Mouse (Mus musculus) hindbrain, embryonic 16.5 days (tissue): ENCODE data around the gene Cyp2d40. TPM values are rescaled to one million over a fixed set of nuclear protein-coding genes. Genes with fewer than 3 reads are reported as not detected.
"Not testable (repeated sequence)": the region's sequence is repeated elsewhere in the genome, so short reads cannot be mapped to it uniquely, and the experiment has no call there.

Source experiments
- ATAC-seq: fragments of 200-750 bp; cut with Nextera tagmentation; 2 replicates; pipeline ENCODE4 v1.8.0; 2017; ENCODE audit warnings: moderate TSS enrichment, moderate library complexity
- H3K27ac ChIP-seq: fragments of 300-500 bp; sonication (generic); 2 replicates; pipeline ENCODE4 v1.5.1; 2014; ENCODE audit warnings: low read depth, mild to moderate bottlenecking, control low read depth, low read length, moderate library complexity
- H3K27me3 ChIP-seq: fragments of 300-500 bp; sonication (generic); replicated peaks from 2 replicates; pipeline ENCODE4 v1.6.1; 2014; ENCODE audit warnings: low read length; ENCODE audit not compliant: control insufficient read depth, insufficient read depth
- H3K36me3 ChIP-seq: fragments of 300-500 bp; sonication (generic); 2 replicates; pipeline ENCODE4 v1.6.1; 2014; ENCODE audit warnings: mild to moderate bottlenecking, low read length, moderate library complexity, mixed read lengths; ENCODE audit not compliant: control insufficient read depth, insufficient read depth
- H3K4me1 ChIP-seq: fragments of 300-500 bp; sonication (generic); 2 replicates; pipeline ENCODE4 v1.6.1; 2014; ENCODE audit warnings: low read depth, low read length; ENCODE audit not compliant: control insufficient read depth, insufficient read depth
- H3K4me2 ChIP-seq: fragments of 300-500 bp; sonication (generic); 2 replicates; pipeline ENCODE4 v1.6.1; 2014; ENCODE audit warnings: mild to moderate bottlenecking, low read length, control low read depth, moderate library complexity
- H3K4me3 ChIP-seq: fragments of 300-500 bp; sonication (generic); 2 replicates; pipeline ENCODE4 v1.5.1; 2014; ENCODE audit warnings: mild to moderate bottlenecking, low read length, control low read depth, moderate library complexity
- H3K9ac ChIP-seq: fragments of 300-500 bp; sonication (generic); 2 replicates; pipeline ENCODE4 v1.6.1; 2014; ENCODE audit warnings: low read depth, mild to moderate bottlenecking, control low read depth, low read length, moderate library complexity
- H3K9me3 ChIP-seq: fragments of 300-500 bp; sonication (generic); 2 replicates; pipeline ENCODE4 v1.6.1; 2014; ENCODE audit warnings: mild to moderate bottlenecking, low read length, moderate library complexity; ENCODE audit not compliant: control insufficient read depth
- WGBS: fragments of 180-500 bp; shearing (Covaris S2); extraction: QIAGEN DNeasy Blood & Tissue Kit; methylation state at CpG from one replicate; pipeline ENCODE4 v1.1.7; 2014; 5-methylcytosine and 5-hydroxymethylcytosine counted together
- polyA plus RNA-seq: library from polyadenylated mRNA; unstranded; fragments of >200 nt; fragmentation: Nextera tagmentation; extraction: Ambion mirVana; gene quantifications from 2 replicates; pipeline ENCODE4 v1.2.1, GENCODE M21; 2015

Gene Cyp2d40
- polyA plus RNA-seq, 1 experiment from 2014 or later = not detected

DNA sequence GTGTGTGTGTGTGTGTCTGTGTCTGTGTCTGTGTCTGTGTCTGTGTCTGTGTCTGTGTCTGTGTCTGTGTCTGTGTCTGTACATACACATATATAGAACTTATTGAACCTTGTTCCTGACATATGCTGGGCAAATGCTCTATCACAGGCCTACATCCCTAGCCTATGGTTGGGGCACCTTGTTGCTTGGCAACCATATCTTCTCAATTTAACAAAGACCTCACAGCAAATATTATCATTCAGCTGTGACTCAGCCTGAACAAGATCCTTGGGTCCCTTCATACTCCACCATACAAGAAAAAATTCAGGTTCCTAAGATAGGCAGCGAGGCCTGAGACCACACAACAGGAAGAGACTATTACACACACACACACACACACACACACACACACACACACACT lies 29.5 kb upstream of the Cyp2d40 start:
- Histone ChIP-seq H3K27me3 (no peaks in the 10 kb centered on the region), H3K4me1 (no peaks in the 10 kb centered on the region), H3K9ac (no peak overlapping the region), H3K36me3 (no peaks in the 10 kb centered on the region), H3K4me2 (no peak overlapping the region), H3K27ac (no peak overlapping the region), H3K4me3 (no peak overlapping the region), H3K9me3 (no peaks in the 10 kb centered on the region)
- no peak for ATAC-seq
- 88% methylated on average over 1 of the region's 1 CpGs for WGBS

DNA sequence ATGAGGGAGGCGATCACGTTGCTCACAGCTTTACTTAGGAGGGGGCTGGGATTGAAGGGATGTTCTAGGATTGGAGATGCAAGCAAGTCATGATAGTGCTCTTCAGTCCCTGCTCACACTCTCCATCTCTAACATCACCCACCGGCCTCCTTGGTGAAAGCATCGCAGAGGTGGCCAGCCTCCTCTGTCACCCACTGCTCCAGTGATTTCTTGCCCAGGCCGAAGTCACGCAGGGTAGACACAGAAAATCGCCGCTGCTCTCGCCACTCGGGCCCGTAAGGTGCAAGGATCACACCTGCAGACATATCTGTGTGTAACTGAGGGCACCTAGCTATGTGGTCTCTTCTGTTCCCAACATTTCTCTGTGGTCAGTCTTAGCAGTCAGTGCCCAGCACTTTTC lies 28.6 kb upstream of the Cyp2d40 start:
- Histone ChIP-seq H3K27me3 (no peaks in the 10 kb centered on the region), H3K4me3 (no peak overlapping the region), H3K36me3 (no peaks in the 10 kb centered on the region), H3K4me1 (no peaks in the 10 kb centered on the region), H3K27ac (no peak overlapping the region), H3K9ac (no peak overlapping the region), H3K9me3 (no peaks in the 10 kb centered on the region), H3K4me2 (no peak overlapping the region)
- no peak for ATAC-seq
- 94% methylated on average over 11 of the region's 11 CpGs for WGBS

DNA sequence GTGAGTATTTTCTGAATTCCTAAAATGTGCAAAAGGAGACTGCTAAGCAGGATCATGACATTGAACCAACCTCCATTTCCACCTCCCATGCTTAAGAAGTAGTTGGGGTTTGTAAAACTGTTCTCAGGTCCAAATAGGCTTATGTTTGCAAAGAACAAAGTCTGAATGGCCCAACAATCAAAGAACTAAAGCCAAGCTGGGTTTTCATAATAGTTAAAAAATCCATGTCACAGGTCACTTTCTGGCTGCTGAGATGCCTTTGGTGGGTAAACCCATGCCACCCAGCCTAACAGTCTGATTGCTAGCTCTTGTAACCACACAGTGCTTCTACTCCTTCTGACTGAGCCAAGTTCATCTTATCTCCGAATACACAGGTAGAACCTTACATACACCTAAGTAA lies 20.6 kb upstream of the Cyp2d40 start:
- no peak overlapping the region for H3K4me2 ChIP-seq
- 94% methylated on average over 1 of the region's 1 CpGs for whole genome bisulfite sequencing
- ATAC-seq = no peak
- H3K4me1 ChIP-seq = no peaks in the 10 kb centered on the region
- H3K27ac ChIP-seq = no peak overlapping the region
- no peaks in the 10 kb centered on the region for H3K36me3 ChIP-seq
- H3K9ac ChIP-seq = no peak overlapping the region
- H3K27me3 ChIP-seq = no peaks in the 10 kb centered on the region
- H3K4me3 ChIP-seq = no peak overlapping the region
- H3K9me3 ChIP-seq = no peaks in the 10 kb centered on the region

DNA sequence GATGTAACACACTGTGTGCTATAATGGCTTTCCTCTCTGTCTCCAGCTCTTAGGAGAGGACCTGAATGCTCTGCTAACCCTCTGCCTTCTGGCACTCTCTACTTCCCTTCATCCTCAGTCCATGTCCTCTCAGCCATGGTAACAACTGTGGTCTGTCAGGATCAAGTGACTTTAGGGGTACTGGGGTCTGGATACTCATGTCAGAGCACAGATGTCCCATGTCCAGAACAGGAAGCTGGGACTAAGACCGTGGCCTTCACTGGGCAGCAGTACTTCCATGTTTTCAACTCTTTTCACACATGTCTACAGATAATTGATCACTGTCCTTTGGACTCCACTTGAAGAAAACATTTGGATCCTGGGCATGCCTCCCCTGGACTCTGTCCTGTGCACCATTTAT lies 19.8 kb upstream of the Cyp2d40 start:
- H3K27ac ChIP-seq = no peak overlapping the region
- WGBS = 90% methylated on average over 1 of the region's 1 CpGs

DNA sequence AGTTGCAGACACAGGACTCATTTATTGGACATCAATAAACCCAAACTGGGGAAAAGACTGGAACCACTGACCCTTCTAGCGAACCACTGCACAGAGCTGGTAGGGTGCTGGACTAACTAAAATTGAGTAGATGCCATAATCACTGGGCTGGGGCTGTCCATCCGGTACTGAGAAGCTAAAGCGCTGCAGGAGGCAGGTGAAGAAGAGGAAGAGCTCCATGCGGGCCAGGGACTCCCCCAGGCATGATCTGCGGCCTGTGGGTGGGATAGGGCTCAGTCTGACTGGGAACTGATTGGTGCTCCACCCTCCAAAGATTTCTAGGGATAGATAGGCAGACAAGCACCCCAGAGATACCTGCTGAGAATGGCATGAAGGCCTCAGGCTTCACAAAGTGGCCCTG lies 13.9 kb upstream of the Cyp2d40 start:
- not testable (repeated sequence) for H3K9me3 ChIP-seq, H3K27me3 ChIP-seq, H3K4me3 ChIP-seq, H3K4me1 ChIP-seq, H3K36me3 ChIP-seq, H3K27ac ChIP-seq, ATAC-seq, H3K9ac ChIP-seq, H3K4me2 ChIP-seq
- 85% methylated on average over 5 of the region's 5 CpGs for WGBS

More for the DNA sequence above, 19.8 kb upstream of the Cyp2d40 start:
- Histone ChIP-seq H3K4me3 (no peak overlapping the region), H3K4me2 (no peak overlapping the region), H3K4me1 (no peaks in the 10 kb centered on the region), H3K9ac (no peak overlapping the region), H3K9me3 (no peaks in the 10 kb centered on the region), H3K27me3 (no peaks in the 10 kb centered on the region), H3K36me3 (no peaks in the 10 kb centered on the region)
- no peak for ATAC-seq

DNA sequence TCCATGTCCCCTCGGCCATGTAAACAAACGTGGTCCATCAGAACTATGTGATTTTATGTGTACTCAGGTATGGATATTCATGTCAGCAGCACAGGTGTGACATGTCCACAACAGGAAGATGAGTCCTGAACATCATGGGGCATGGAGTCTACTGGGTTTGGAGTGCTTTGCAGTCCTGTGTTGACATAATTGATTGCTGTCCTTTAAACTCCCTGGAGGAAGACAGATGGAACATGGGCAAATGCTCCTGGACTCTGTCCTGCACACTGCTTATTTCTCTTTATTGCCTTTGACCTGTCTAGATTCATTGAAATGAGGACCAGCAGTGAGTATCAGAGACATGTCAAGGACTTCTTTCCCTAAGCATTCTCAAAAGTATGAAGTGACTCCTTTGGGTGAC lies 2.0 kb upstream of the Cyp2d40 start:
- no peak for ATAC-seq
- H3K4me1 ChIP-seq = no peaks in the 10 kb centered on the region
- H3K4me3 ChIP-seq = no peak overlapping the region
- H3K36me3 ChIP-seq = no peaks in the 10 kb centered on the region
- H3K27me3 ChIP-seq = no peaks in the 10 kb centered on the region
- WGBS = 91% methylated on average over 2 of the region's 2 CpGs
- H3K9me3 ChIP-seq = no peaks in the 10 kb centered on the region
- H3K9ac ChIP-seq = no peak overlapping the region
- H3K27ac ChIP-seq = no peak overlapping the region
- H3K4me2 ChIP-seq = no peak overlapping the region

DNA sequence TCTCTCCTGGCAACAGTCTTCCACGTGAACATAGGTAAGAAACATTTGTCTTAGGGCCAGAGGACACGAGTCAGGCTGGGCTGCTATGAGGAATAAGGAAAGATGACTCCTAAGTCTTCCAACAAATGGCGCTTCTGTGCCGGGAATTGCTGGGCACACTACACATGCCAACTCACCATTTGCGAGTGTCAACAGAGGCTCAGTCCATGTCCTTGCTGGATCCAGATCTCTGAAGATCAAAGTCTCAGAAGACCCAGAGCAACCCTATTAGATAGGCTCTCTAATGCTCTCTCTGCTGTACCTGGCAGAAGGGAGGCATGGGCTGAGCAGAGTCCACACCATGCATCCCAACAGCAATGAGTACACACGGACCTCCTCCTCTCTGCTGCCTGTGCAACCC lies 898 bp upstream of the Cyp2d40 start:
- no peaks in the 10 kb centered on the region for H3K4me1 ChIP-seq
- H3K9me3 ChIP-seq = no peaks in the 10 kb centered on the region
- H3K27me3 ChIP-seq = no peaks in the 10 kb centered on the region
- H3K4me3 ChIP-seq = no peak overlapping the region
- H3K27ac ChIP-seq = no peak overlapping the region
- no peak overlapping the region for H3K9ac ChIP-seq
- no peak for ATAC-seq
- H3K36me3 ChIP-seq = no peaks in the 10 kb centered on the region
- H3K4me2 ChIP-seq = no peak overlapping the region
- WGBS = 84% methylated on average over 6 of the region's 6 CpGs

DNA sequence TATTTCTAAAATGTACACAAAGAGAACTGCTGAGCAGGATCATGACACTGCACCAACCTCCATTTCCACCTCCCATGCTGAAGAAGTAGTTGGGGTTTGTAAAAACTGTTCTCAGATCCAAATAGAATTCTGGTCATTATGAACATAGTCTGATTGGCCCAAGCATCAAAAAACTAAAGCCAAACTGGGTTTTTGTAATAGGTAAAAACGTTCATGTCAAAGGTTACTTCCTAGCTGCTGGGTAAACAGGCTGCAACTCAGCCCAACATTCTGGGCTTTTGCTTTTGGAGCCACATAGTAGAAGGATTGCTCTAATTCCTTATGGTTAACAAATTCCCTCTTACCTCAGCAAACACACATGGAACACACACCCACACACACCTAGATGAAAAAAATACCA lies 15.8 kb downstream of the Cyp2d40 start:
- Histone ChIP-seq H3K9me3 (no peaks in the 10 kb centered on the region; the same call in 1 of the 2 replicates), H3K4me1 (no peaks in the 10 kb centered on the region), H3K36me3 (no peaks in the 10 kb centered on the region), H3K4me3 (no peak overlapping the region), H3K4me2 (no peak overlapping the region), H3K27ac (no peak overlapping the region), H3K27me3 (no peaks in the 10 kb centered on the region), H3K9ac (no peak overlapping the region)
- WGBS = 54% methylated on average over 1 of the region's 1 CpGs
- no peak for ATAC-seq

DNA sequence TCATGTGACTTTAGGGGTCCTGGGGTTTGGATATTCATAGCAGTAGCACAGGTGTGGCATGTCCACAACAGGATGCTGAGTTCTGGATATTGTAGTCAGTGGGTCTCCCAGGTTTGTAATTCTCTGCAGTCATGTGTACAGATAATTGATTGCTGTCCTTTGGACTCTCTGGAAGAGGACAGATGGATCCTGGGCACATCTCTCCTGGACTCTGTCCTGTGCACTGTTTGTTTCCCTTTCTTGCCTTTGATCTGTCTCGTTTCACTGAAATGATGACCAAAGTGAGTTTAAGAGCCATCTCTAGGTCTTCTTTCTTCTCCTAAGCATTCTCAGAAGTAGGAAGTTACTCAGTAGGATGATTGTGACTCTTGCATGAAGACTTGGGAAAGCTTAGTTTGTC lies 16.5 kb downstream of the Cyp2d40 start:
- no peak overlapping the region for H3K27ac ChIP-seq
- H3K4me1 ChIP-seq = no peaks in the 10 kb centered on the region
- H3K9me3 ChIP-seq = no peaks in the 10 kb centered on the region; the same call in 1 of the 2 replicates
- no peak for ATAC-seq
- no peaks in the 10 kb centered on the region for H3K36me3 ChIP-seq
- WGBS = 79% methylated on average over 1 of the region's 1 CpGs
- no peak overlapping the region for H3K4me2 ChIP-seq
- H3K9ac ChIP-seq = no peak overlapping the region
- no peak overlapping the region for H3K4me3 ChIP-seq
- H3K27me3 ChIP-seq = no peaks in the 10 kb centered on the region

DNA sequence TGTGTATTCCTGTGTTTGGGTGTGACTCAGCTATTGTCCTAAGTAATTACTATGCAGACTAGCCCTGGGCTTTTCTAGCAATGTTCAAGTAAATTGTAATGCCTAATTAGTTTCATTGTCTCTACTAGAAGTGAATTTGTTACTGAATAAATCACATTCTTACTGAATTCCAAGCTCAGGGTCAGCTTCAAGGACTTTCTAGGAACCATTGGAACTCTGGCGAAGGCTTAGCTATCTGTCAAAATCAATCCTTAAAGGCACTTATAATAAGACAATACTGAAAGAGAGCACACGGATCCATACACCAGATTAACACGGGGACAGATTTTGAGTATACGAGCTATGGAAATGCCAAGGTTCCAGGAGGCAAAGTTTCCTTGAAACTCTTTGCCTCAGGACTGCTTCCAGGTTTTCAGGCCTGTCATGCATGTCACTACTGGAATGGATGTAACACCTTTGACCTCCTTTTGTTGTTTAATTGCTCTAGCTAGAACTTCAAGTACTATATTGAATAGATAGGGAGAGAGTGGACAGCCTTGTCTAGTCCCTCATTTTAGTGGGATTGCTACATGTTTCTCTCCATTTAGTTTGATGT lies 30.6 kb downstream of the Cyp2d40 start:
- not testable (repeated sequence) for ATAC-seq, H3K9me3 ChIP-seq, H3K36me3 ChIP-seq, H3K27ac ChIP-seq, H3K4me2 ChIP-seq, H3K4me1 ChIP-seq, H3K27me3 ChIP-seq, H3K4me3 ChIP-seq, H3K9ac ChIP-seq
- WGBS = 91% methylated on average over 4 of the region's 4 CpGs
